Mouse (Mus musculus): ENCODE results near the gene Ctnnd2.

The Ctnnd2 gene

GRCm38 (mm10) chr15:31070311-31070710, 897.9 kb downstream of the Ctnnd2 start:
- no peak for DNase-seq (ENCODE audit: low read depth, low spot score)
